Mouse (Mus musculus): ENCODE measurements around the gene Fam117a.

- TF ChIP-seq CHD2 (IDR thresholded peaks at IDR 0.05; ENCODE audit: low read depth, low read length) (no peak), HCFC1 (IDR thresholded peaks at IDR 0.05; ENCODE audit: borderline replicate concordance, insufficient read depth, low read length) (no peak), ZNF384 (IDR thresholded peaks at IDR 0.05; ENCODE audit: low read depth, low read length) (no peak), ZC3H11A (IDR thresholded peaks at IDR 0.05; ENCODE audit: borderline replicate concordance, low read depth, low read length) (no peak), MAFK (IDR thresholded peaks at IDR 0.05; ENCODE audit: insufficient read depth, low read depth, low read length) (no peak)
Measured at GRCm38 (mm10) chr11:95381146-95381545, 44.3 kb downstream of the Fam117a start.

All from ES-E14 (cell line).